8 mouse cellular contexts compared by ENCODE assay signal in the genomic region with DNA sequence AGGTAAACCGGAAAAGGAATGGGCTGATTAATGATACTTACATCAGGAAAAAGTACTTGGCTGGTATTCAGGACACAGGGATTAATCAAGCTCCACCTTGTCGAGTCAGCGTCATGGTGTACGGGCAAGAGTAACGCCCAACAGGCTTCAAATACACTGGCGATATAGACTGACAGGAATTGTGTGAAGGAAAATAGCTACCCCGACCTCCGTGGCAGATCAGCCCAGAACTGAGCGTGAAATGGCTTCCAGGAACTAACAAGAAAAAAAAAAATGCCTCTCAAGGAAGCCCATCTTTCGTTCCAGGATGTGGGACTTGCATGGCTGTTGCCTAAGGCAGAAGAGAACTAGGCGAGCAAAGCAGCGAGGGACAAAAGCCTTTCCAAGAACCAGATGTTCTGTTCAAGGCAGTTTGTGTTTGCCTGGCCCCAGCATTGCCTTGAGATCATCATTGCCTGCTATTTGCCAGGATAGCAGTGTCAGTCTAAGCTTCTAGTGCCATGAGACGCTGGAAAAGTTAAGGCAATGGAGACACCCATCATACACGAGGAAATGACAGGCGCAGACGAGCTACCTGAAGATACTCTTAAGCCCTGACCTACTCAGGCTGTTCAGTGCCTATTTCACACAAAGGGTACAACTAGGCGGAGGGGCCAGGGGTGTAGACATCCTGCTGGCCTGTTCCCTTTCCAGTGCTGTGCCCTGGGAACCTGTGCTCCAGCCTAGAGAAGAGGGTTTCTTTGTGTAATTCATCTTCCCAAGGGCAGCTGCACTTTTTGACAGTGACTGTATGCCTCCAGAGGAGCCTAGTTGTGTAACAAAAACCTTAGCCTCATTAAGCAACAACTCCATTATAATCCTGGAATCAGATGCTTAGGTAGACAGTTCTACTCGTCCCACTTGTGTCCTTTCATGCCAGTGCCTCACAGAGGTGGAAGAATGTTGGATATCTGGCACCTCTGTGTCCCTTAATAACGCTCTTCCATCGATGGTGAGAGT. TPM values are rescaled to one million over a fixed set of nuclear protein-coding genes. Genes with fewer than 3 reads are reported as not detected.
DNase-seq lines count a peak whose midpoint lies in the region; ATAC-seq lines count a peak whose summit lies in the region.

No protein-coding gene starts in this region.

- 33% methylated on average over 20 of the region's 20 CpGs for WGBS in forebrain, embryonic 14.5 days
- WGBS in hindbrain, embryonic 16.5 days = 30% methylated on average over 20 of the region's 20 CpGs
- 37% methylated on average over 20 of the region's 20 CpGs for WGBS in liver, embryonic 12.5 days (ENCODE audit: insufficient replicate concordance)

- DNase-seq in cerebellum, postnatal 4 days (ENCODE audit: low spot score in 2 of 2) = no peak
- DNase-seq in cerebellum, adult 11 months = peak; percentile 25
- peak; percentile 51 for DNase-seq in forebrain, embryonic 14.5 days (ENCODE audit: low spot score)
- peak; percentile 45 for DNase-seq in neural tube, embryonic 10.5 days (ENCODE audit: extremely low spot score, low spot score)
- no peak for DNase-seq in right cerebral cortex, postnatal 14 days

- H3K4me1 ChIP-seq in forebrain, embryonic 14.5 days (ENCODE audit: control insufficient read depth, insufficient read depth, low read length) = peaks cover 29% of the 10 kb centered on the region
- peaks cover 27% of the 10 kb centered on the region for H3K4me1 ChIP-seq in hindbrain, embryonic 16.5 days (ENCODE audit: control insufficient read depth, insufficient read depth, low read depth, low read length)
- peaks cover 44% of the 10 kb centered on the region for H3K4me1 ChIP-seq in liver, embryonic 12.5 days

- no peaks in the 10 kb centered on the region for H3K27me3 ChIP-seq in forebrain, embryonic 14.5 days (replicated peaks; ENCODE audit: control insufficient read depth, insufficient read depth, low read length)
- H3K27me3 ChIP-seq in hindbrain, embryonic 16.5 days (replicated peaks; ENCODE audit: control insufficient read depth, insufficient read depth, low read length) = no peaks in the 10 kb centered on the region
- no peaks in the 10 kb centered on the region for H3K27me3 ChIP-seq in liver, embryonic 12.5 days (replicated peaks)

- H3K4me2 ChIP-seq in forebrain, embryonic 14.5 days (ENCODE audit: low read length) = peak overlapping the region; percentile 69
- H3K4me2 ChIP-seq in hindbrain, embryonic 16.5 days (ENCODE audit: low read length) = peak overlapping the region; percentile 89
- H3K4me2 ChIP-seq in liver, embryonic 12.5 days = peak overlapping the region; percentile 85

- ATAC-seq in cerebellum, adult (ENCODE audit: insufficient number of reproducible peaks, low FRiP score, low TSS enrichment) = peak; percentile 26
- ATAC-seq in forebrain, embryonic 14.5 days = peak; percentile 23
- ATAC-seq in hindbrain, embryonic 16.5 days = peak; percentile 12
- peak; percentile 53 for ATAC-seq in liver, embryonic 12.5 days

- H3K9ac ChIP-seq in forebrain, embryonic 14.5 days (ENCODE audit: low read length) = peak overlapping the region; percentile 52
- peak overlapping the region; percentile 59 for H3K9ac ChIP-seq in hindbrain, embryonic 16.5 days (ENCODE audit: low read depth, low read length)
- H3K9ac ChIP-seq in liver, embryonic 12.5 days = peak overlapping the region; percentile 99

- H3K9me3 ChIP-seq in forebrain, embryonic 14.5 days (replicated peaks; ENCODE audit: control insufficient read depth, low read length) = no peaks in the 10 kb centered on the region
- H3K9me3 ChIP-seq in hindbrain, embryonic 16.5 days (ENCODE audit: control insufficient read depth, low read length) = no peaks in the 10 kb centered on the region
- H3K9me3 ChIP-seq in liver, embryonic 12.5 days (replicated peaks) = no peaks in the 10 kb centered on the region

- H3K36me3 ChIP-seq in forebrain, embryonic 14.5 days (ENCODE audit: control insufficient read depth, insufficient read depth, low read length) = no peaks in the 10 kb centered on the region
- no peaks in the 10 kb centered on the region for H3K36me3 ChIP-seq in hindbrain, embryonic 16.5 days (ENCODE audit: control insufficient read depth, insufficient read depth, low read length)
- H3K36me3 ChIP-seq in liver, embryonic 12.5 days = peaks cover 16% of the 10 kb centered on the region

- peak overlapping the region; percentile 1; the same call in 1 of the 2 replicates for H3K27ac ChIP-seq in forebrain, embryonic 14.5 days (ENCODE audit: low read depth, low read length)
- peak overlapping the region; percentile 46 for H3K27ac ChIP-seq in hindbrain, embryonic 16.5 days (ENCODE audit: low read depth, low read length)
- H3K27ac ChIP-seq in liver, embryonic 12.5 days = peak overlapping the region; percentile 96

- H3K4me3 ChIP-seq in forebrain, embryonic 14.5 days (ENCODE audit: low read depth, low read length) = peak overlapping the region; percentile 99
- H3K4me3 ChIP-seq in hindbrain, embryonic 16.5 days (ENCODE audit: low read length) = peak overlapping the region; percentile 97
- H3K4me3 ChIP-seq in liver, embryonic 12.5 days = peak overlapping the region; percentile 100

RNA-seq across cellular contexts. Expression of a gene that starts 1.1 kb away (rescaled TPM):
- 56.3 and 58.8 TPM in 2 replicates for polyA plus RNA-seq in forebrain, embryonic 14.5 days (2014; fragmentation: Nextera tagmentation; extraction: Ambion mirVana)
- polyA plus RNA-seq in hindbrain, embryonic 16.5 days (2015; fragmentation: Nextera tagmentation; extraction: Ambion mirVana) = 30.1 and 36.1 TPM in 2 replicates
- polyA plus RNA-seq in liver, embryonic 12.5 days (2016; fragmentation: Nextera tagmentation; extraction: Ambion mirVana) = 40.2 and 44.7 TPM in 2 replicates

RNA-seq across cellular contexts. Expression of a gene that starts 50.2 kb away (rescaled TPM):
- polyA plus RNA-seq in forebrain, embryonic 14.5 days (2014; fragmentation: Nextera tagmentation; extraction: Ambion mirVana) = not detected in 2 replicates
- not detected in 2 replicates for polyA plus RNA-seq in hindbrain, embryonic 16.5 days (2015; fragmentation: Nextera tagmentation; extraction: Ambion mirVana)
- not detected in 2 replicates for polyA plus RNA-seq in liver, embryonic 12.5 days (2016; fragmentation: Nextera tagmentation; extraction: Ambion mirVana)

Comparison
In these comparisons a context has a peak if more than half of its experiments do, and no peak if none do; other contexts are left out.
1. DNase-seq: peak in cerebellum, adult 11 months (single experiment), forebrain, embryonic 14.5 days (single experiment) and neural tube, embryonic 10.5 days (single experiment); none in cerebellum, postnatal 4 days (0 of 2) and right cerebral cortex, postnatal 14 days (single experiment).
2. H3K27ac ChIP-seq: peak in every context shown above with its lines; median percentile 96 in liver, embryonic 12.5 days; 46 in hindbrain, embryonic 16.5 days; 1 in forebrain, embryonic 14.5 days.
3. Peak in every context shown above with its lines, with median percentiles within 50 percentile points of each other: ATAC-seq, H3K4me2 ChIP-seq, H3K4me3 ChIP-seq and H3K9ac ChIP-seq.